Mouse (Mus musculus) G1E (cell line): ENCODE data around the gene Peak1. TPM values are rescaled to one million over a fixed set of nuclear protein-coding genes. Genes with fewer than 3 reads are reported as not detected.

Experiments used
- ATAC-seq: 2 replicates; pipeline ENCODE4 v1.8.0; 2016; ENCODE audit warnings: mild to moderate bottlenecking; ENCODE audit not compliant: insufficient number of reproducible peaks, poor library complexity, low FRiP score, severe bottlenecking; ENCODE audit errors: extremely low read depth
- DNase-seq: peaks from one replicate; pipeline ENCODE4 v3.0.0; 2012; ENCODE audit warnings: low spot score
- H3K27me3 ChIP-seq: 2 replicates; pipeline ENCODE4 v1.6.1; 2012; ENCODE audit warnings: mild to moderate bottlenecking, low read length, inconsistent platforms; ENCODE audit not compliant: insufficient read depth
- H3K36me3 ChIP-seq: replicated peaks from 2 replicates; pipeline ENCODE3; 2012; ENCODE audit warnings: mild to moderate bottlenecking, inconsistent platforms
- H3K4me1 ChIP-seq: 2 replicates; pipeline ENCODE4 v1.6.1; 2012; ENCODE audit warnings: low read depth, low read length, inconsistent platforms, mixed read lengths; ENCODE audit not compliant: insufficient read depth
- H3K4me3 ChIP-seq: 2 replicates; pipeline ENCODE4 v1.5.1; 2012; ENCODE audit warnings: low read depth, mild to moderate bottlenecking, inconsistent platforms, low read length, moderate library complexity, mixed read lengths
- H3K9me3 ChIP-seq: replicated peaks from 2 replicates; pipeline ENCODE4 v1.6.1; 2012; ENCODE audit warnings: inconsistent platforms
- CTCF ChIP-seq: IDR thresholded peaks from 2 replicates; pipeline ENCODE4 v1.5.1; 2012; ENCODE audit warnings: low read depth, low read length, inconsistent platforms, mixed read lengths
- GATA1 ChIP-seq: IDR thresholded peaks from 2 replicates; pipeline ENCODE4 v1.6.1; 2012; ENCODE audit warnings: borderline replicate concordance, low read length, inconsistent platforms, mixed read lengths
- GATA2 ChIP-seq: IDR thresholded peaks from 2 replicates; pipeline ENCODE4 v1.6.1; 2012; ENCODE audit warnings: low read depth, low read length, inconsistent platforms, borderline replicate concordance
- POLR2AphosphoS5 ChIP-seq: IDR thresholded peaks from 2 replicates; pipeline ENCODE4 v1.6.1; 2012; ENCODE audit warnings: low read depth, low read length, inconsistent platforms; ENCODE audit not compliant: insufficient replicate concordance
- TAL1 ChIP-seq: conservative IDR thresholded peaks from 2 replicates; pipeline ENCODE4 v1.6.1; 2012; ENCODE audit warnings: low read depth, low read length, inconsistent platforms, mixed read lengths
- polyA plus RNA-seq: library from polyadenylated mRNA; stranded (reverse); fragments of >175 nt; gene quantifications from 2 replicates; pipeline ENCODE4 v1.2.3, GENCODE M21; 2012
- total RNA-seq, 2 experiments: library from RNA; stranded (forward) in 1 of 2; stranded (reverse) in 1 of 2; fragments of 200-1000 nt in 1 of 2; fragments of >200 nt in 1 of 2; fragmentation: Nextera tagmentation in 1 of 2; gene quantifications; 2 replicates each; pipeline ENCODE4 v1.2.3; 2014 to 2017

Peak1 gene
- total and polyA plus RNA-seq, 3 experiments = 3.1 to 22.5 (median 11.6) TPM

DNA sequence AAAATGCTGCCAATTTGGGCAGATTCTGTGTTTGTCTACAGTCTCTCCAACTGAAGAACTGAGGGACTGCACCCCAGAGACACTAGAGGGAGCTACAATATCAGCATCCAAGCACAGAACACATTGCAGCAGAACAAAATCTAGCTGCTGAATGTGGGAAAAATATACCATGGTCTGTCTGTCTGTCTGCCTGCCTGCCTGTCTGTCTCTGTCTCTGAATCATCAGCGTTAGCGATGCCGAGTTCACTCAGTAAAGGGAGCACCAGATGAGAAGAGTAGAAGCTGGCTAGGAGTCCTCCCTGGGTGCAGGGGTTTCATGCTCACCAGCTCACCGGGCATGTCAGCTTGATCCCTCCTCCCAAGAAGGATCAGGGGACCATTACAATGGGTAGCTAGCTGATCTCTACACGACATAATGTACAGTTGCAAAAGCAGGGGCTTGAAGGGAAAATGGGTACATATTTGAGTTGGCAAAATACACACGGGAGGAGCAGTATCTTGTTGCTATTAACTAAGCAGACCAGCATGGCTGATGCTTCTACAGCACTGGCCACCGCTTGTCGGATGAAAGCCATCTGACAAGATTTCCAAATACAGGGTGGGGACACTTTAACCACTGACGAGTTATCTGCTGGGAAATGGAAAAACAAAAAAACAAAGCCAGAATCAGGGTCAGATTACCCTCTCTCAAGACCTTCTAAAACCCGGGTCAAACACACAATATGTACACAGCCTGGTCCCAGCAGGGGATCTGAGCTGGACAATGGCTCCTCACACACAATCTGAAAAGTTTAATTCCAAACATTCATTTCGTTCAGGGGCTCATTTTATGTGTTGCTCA is 204.2 kb downstream of the Peak1 start:
- TF ChIP-seq CTCF = no peak
- TF ChIP-seq POLR2AphosphoS5 = no peak
- no peak for TF ChIP-seq GATA2
- TF ChIP-seq GATA1 = no peak
- TF ChIP-seq TAL1 = no peak
- Histone ChIP-seq H3K9me3 (no peaks in the 10 kb centered on the region), H3K4me1 (no peaks in the 10 kb centered on the region), H3K4me3 (no peak overlapping the region), H3K36me3 (peaks cover 8% of the 10 kb centered on the region), H3K27me3 (no peaks in the 10 kb centered on the region)
- no peak for ATAC-seq
- no peak for DNase-seq

GRCm38 (mm10) chr9:56208817-56209216 is 209.1 kb downstream of the Peak1 start:
- Histone ChIP-seq H3K4me1 (no peaks in the 10 kb centered on the region), H3K27me3 (no peaks in the 10 kb centered on the region), H3K36me3 (peaks cover 42% of the 10 kb centered on the region), H3K9me3 (no peaks in the 10 kb centered on the region), H3K4me3 (no peak overlapping the region)
- TF ChIP-seq GATA2 (no peak), POLR2AphosphoS5 (no peak), TAL1 (no peak), CTCF (no peak), GATA1 (no peak)
- ATAC-seq (no peak), DNase-seq (no peak)

DNA sequence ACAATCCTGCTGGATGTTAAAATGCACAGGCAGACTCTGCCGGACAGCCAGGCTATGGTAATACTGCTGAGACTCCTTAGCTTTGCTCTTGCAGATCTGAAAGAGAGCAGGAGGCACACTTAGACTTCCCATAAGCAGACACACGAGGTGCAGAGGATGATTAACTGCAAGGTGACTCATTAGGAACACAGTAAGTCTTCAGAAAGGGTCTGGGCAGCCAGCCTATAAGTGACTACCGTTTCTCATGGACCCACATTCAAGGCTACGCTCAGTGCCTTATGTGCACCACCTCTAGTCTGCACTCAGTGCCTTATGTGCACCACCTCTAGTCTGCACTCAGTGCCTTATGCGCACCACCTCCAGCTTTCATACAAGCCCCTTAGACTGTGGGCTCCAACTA is 210.4 kb downstream of the Peak1 start:
- Histone ChIP-seq H3K4me1 (no peaks in the 10 kb centered on the region), H3K9me3 (no peaks in the 10 kb centered on the region), H3K27me3 (no peaks in the 10 kb centered on the region), H3K36me3 (peaks cover 48% of the 10 kb centered on the region), H3K4me3 (no peak overlapping the region)
- ATAC-seq (no peak), DNase-seq (no peak)
- TF ChIP-seq GATA2 (no peak), TAL1 (no peak), GATA1 (no peak), CTCF (no peak), POLR2AphosphoS5 (no peak)

- ATAC-seq (no peak), DNase-seq (no peak)
- H3K36me3 ChIP-seq = peaks cover 48% of the 10 kb centered on the region
- H3K9me3 ChIP-seq = no peaks in the 10 kb centered on the region
- H3K27me3 ChIP-seq = no peaks in the 10 kb centered on the region
- TF ChIP-seq POLR2AphosphoS5 = no peak
- TF ChIP-seq TAL1 = no peak
- TF ChIP-seq GATA2 = no peak
- TF ChIP-seq CTCF = no peak
- TF ChIP-seq GATA1 = no peak
- no peaks in the 10 kb centered on the region for H3K4me1 ChIP-seq
- no peak overlapping the region for H3K4me3 ChIP-seq
Observed at GRCm38 (mm10) chr9:56207083-56207482, 210.8 kb downstream of the Peak1 start.

DNA sequence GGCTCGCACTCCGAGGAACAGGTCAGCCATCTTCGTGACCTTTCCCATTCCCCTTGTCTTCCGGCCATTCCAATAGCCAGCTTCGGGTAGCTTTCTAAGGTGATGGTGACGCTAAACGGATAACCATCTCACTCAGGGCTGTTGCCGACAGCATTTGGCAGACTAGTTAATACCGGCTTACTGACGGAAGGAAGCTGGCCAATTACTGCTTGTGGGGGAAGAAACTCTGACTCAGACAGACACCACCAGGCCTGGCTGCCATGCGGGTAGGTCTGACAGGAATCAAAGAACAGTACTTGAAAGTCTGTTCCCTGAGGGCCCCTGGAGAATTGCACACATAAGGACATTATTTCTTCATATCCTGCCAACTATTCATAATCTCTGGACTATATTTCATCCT is 212.5 kb downstream of the Peak1 start:
- no peak for TF ChIP-seq CTCF
- no peak for TF ChIP-seq TAL1
- Histone ChIP-seq H3K4me1 (no peaks in the 10 kb centered on the region), H3K4me3 (no peak overlapping the region), H3K9me3 (no peaks in the 10 kb centered on the region), H3K27me3 (no peaks in the 10 kb centered on the region), H3K36me3 (peaks cover 46% of the 10 kb centered on the region)
- DNase-seq (no peak), ATAC-seq (no peak)

GRCm38 (mm10) chr9:56204316-56204715 is 213.6 kb downstream of the Peak1 start:
- Histone ChIP-seq H3K27me3 (peaks cover 5% of the 10 kb centered on the region; the same call in 1 of the 2 replicates), H3K4me1 (no peaks in the 10 kb centered on the region), H3K9me3 (no peaks in the 10 kb centered on the region), H3K36me3 (peaks cover 44% of the 10 kb centered on the region), H3K4me3 (no peak overlapping the region)
- no peak for ATAC-seq
- DNase-seq = no peak
- TF ChIP-seq CTCF (no peak), GATA1 (no peak), TAL1 (no peak), GATA2 (no peak), POLR2AphosphoS5 (no peak)
